Mouse (Mus musculus) kidney, adult 18-20 months (tissue): ENCODE data around the gene Dnah2.

Experiments used
- DNase-seq: peaks from one replicate; pipeline ENCODE4 v3.0.0; 2021

The Dnah2 gene

GRCm38 (mm10) chr11:69386758-69387157 lies 162.2 kb downstream of the Dnah2 start:
- DNase-seq: no peak

DNA sequence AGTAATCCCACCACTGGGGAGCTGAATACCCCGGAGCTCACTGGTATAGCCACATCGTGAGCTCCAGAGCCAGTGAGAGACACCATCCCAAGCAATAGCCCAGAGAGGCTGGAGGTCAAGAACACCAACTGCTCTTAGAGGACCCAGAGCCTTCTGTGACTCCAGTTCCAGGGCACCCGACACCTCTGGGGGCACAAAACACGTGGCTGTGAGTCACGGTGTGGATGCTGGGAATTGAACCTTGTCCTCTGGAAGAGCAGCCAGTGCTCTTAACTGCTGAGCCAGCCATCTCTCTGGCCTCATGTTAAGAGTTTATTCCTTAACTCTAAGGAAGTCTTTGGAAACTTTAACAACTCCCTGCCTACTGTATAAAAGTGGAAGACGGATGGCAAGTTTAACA lies 163.9 kb downstream of the Dnah2 start:
- DNase-seq: peak; percentile 78

DNA sequence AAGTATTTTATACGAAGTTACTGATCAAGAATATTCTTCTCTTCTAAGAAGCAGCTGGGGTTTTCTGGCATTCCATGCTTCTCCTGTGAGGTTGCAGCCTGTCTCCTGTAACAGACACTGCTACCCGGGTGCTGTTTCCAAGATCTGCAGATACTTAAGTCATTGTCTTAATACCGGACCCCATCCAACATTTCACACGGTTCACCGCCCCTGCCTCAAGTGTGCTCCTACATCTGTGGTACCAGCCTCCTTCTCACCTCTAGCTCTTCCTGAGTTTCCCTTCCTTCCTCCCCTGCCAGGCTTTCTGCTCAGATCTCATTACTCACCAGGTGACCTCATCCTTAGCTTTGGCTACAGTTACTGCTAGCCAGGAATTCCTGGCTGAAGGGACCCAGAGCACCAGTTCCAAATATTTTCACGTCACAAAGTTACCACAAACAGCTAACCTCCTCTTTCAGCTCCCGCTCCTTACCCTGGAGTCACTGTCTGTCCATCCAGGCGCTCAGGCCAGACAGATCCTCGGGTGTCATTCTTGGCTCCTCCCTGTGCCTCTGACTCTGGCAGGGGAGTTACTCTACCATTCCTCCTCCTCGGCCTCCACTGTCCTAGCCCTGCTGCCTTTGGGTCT lies 166.3 kb downstream of the Dnah2 start:
- DNase-seq: peak; percentile 17

GRCm38 (mm10) chr11:69381356-69381755 lies 167.6 kb downstream of the Dnah2 start:
- no peak for DNase-seq

DNA sequence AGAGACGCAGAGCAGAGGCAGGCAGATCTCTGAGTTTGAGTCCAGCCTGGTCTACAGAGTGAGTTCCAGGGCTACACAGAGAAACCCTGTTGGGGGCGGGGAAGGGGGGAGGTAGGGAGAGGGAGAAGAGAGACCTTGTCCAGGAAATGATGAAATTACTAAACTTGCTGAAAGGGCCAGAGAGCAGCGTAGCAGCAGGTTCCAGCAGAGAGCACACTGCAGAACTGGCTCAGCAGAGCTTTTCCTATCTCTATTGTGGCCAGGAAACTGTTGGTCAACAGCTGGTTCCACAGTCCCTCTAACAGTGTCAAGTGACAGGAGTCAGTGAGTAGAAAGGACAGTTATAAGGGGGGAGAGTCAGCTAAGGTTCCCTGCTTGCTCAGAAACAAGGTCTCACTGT lies 169.3 kb downstream of the Dnah2 start:
- DNase-seq: no peak

DNA sequence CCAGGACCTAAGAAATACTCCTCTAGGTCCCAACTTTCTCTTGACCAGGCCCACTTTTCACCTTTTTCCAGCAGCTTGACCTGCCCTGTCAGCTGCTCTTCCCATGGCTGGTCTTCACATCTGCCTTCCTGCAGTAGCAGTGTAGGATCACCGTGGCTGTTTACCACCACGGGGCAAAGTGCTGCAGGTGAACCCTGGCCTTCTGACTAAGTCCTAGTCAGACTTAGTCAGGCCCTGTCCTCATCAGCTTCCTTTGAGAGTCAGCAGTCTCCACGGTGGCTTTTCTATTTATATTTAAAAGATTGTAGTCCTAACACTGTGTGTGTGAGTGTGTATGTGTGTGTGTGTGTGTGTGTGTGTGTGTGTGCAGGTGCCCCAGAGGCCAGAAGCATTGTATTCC lies 171.1 kb downstream of the Dnah2 start:
- DNase-seq: peak; percentile 64

- no peak for DNase-seq
These were observed 173.3 kb downstream of the Dnah2 start for GRCm38 (mm10) chr11:69375646-69376045.

DNA sequence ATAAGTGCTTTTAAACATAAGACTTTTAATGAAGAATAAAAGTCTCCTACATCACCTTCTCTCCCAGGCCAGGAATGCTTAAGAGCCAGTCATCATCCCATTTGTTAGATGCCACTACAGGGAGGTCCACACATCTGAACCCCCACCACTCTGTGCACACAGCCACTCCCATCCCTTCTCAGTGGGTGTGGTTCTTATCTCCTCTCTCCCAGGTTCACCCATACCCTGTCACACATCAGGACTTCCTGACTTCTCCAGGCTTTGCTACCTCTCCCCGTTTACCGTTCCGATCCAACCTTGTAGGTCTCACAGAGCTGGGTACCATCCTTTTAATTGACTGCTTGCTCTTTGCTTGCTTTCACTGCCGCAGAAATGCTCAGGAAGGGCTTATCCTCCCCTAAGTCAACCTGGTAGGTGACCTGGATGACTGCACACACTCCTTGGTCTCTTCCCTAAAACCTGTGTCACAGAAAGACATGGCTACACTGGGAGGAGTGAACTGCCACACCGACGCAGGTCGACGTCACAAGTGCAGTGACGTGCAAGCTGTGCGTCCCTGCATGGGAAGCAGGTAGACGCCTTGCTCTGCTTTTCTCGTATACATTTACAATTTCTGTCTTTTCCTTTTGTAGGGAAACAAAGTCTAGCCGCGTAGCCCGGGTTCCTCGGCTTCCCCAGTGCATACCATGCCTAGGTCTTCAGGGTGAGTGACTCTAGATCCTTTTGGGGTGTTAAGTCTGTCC lies 175.5 kb downstream of the Dnah2 start:
- no peak for DNase-seq

- no peak for DNase-seq
These were observed 176.1 kb downstream of the Dnah2 start for GRCm38 (mm10) chr11:69372780-69373170.

DNA sequence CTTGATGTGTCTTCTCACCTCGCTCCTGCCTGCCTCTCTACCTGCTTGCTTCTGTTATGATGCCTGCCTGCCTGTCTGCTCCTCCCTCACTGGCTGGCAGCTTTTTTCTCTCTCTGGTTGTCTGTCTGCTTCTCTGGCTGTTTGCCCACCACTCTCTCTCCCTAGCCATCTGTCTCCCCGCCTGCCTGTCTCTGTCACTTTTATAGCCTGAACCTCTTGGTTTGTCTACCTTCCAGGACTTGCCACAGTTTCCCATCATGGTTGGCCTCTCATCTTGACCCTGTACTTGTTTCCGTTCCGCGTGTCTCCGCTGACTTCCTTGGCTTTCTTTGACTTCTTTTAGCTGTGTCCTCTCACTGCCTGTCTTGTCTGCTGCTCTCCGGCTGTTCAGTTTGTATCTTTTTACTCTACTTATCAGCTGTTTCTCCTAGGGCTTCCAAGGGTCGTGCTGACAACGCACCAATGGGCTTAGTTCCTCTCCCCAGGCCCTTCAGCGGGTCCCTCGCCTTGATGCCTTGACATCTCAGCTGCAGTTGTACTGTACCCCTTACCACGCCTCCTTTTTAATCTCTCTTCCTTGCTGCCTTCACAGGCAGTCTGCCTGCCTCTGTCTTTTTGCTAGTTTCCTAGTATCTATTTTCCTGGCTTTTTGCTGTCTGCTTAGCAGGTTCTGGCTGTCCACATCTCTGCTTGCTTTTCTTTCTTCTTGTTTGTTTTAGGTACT lies 176.7 kb downstream of the Dnah2 start:
- DNase-seq: no peak

- no peak for DNase-seq
These were observed 177.3 kb downstream of the Dnah2 start for GRCm38 (mm10) chr11:69371601-69372000.

GRCm38 (mm10) chr11:69370817-69371215 lies 178.1 kb downstream of the Dnah2 start:
- DNase-seq: no peak
